Mouse (Mus musculus): ENCODE data around the gene Kifap3.

GRCm38 (mm10) chr1:163908389-163908788 lies 129.0 kb downstream of the Kifap3 start:
- TF ChIP-seq POLR2A (IDR thresholded peaks at IDR 0.05; ENCODE audit: low read depth, low read length), result no peak
- TF ChIP-seq CTCF (conservative IDR thresholded peaks at IDR 0.05; ENCODE audit: insufficient read depth, insufficient read length, low read depth, low read length), result no peak

Measured in kidney, adult 2 months (tissue).